Mouse (Mus musculus) frontal cortex, adult (tissue): ENCODE data around the gene Pym1.
A peak's percentile ranks its signal among the peaks of the same experiment; 100 is the strongest.
"Not testable (repeated sequence)": the region's sequence is repeated elsewhere in the genome, so short reads cannot be mapped to it uniquely, and the experiment has no call there.

Experiments
- ATAC-seq: cut with Nextera tagmentation; 2 replicates; pipeline ENCODE4 v1.9.2; 2017; ENCODE audit warnings: mild to moderate bottlenecking, moderate library complexity, mixed read lengths; ENCODE audit not compliant: low TSS enrichment

The Pym1 gene

GRCm38 (mm10) chr10:128747646-128748251 is at the start of gene Pym1:
Gene Pym1, plus strand, starts transcription at chr10:128747889.
- ATAC-seq: peak; percentile 35

GRCm38 (mm10) chr10:128699006-128699405 is 48.7 kb upstream of the Pym1 start:
- ATAC-seq: no peak

GRCm38 (mm10) chr10:128699611-128700010 is 48.1 kb upstream of the Pym1 start:
- ATAC-seq: no peak

GRCm38 (mm10) chr10:128700712-128701111 is 47.0 kb upstream of the Pym1 start:
- ATAC-seq: no peak

GRCm38 (mm10) chr10:128702328-128703007 is 45.2 kb upstream of the Pym1 start:
- ATAC-seq: no peak

GRCm38 (mm10) chr10:128703895-128704294 is 43.8 kb upstream of the Pym1 start, which contains the start of gene Pmel:
Gene Pmel, plus strand, starts transcription at chr10:128704195.
- ATAC-seq: no peak

GRCm38 (mm10) chr10:128704491-128705316 is 43.0 kb upstream of the Pym1 start, which contains the start of gene Cdk2:
Gene Cdk2, minus strand, starts transcription at chr10:128705031.
- ATAC-seq: peak; percentile 93

- ATAC-seq: no peak
Measured at GRCm38 (mm10) chr10:128705317-128705693, 42.4 kb upstream of the Pym1 start.

- ATAC-seq: not testable (repeated sequence)
Measured at GRCm38 (mm10) chr10:128711318-128711717, 36.4 kb upstream of the Pym1 start.

GRCm38 (mm10) chr10:128715559-128716537 is 31.8 kb upstream of the Pym1 start:
- ATAC-seq: no peak

GRCm38 (mm10) chr10:128725466-128725865 is 22.2 kb upstream of the Pym1 start:
- ATAC-seq: not testable (repeated sequence)

GRCm38 (mm10) chr10:128728059-128728458 is 19.6 kb upstream of the Pym1 start:
- no peak for ATAC-seq

- peak; percentile 67 for ATAC-seq
Measured at GRCm38 (mm10) chr10:128731002-128731433, 16.7 kb upstream of the Pym1 start.

- no peak for ATAC-seq
Measured at GRCm38 (mm10) chr10:128731992-128732391, 15.7 kb upstream of the Pym1 start.

- peak; percentile 64 for ATAC-seq
Measured at GRCm38 (mm10) chr10:128737435-128737834, 10.3 kb upstream of the Pym1 start.

GRCm38 (mm10) chr10:128740296-128740695 is 7.4 kb upstream of the Pym1 start:
- ATAC-seq: no peak

- ATAC-seq: no peak
Measured at GRCm38 (mm10) chr10:128742616-128743015, 5.1 kb upstream of the Pym1 start.

- no peak for ATAC-seq
Measured at GRCm38 (mm10) chr10:128743235-128743634, 4.5 kb upstream of the Pym1 start.

- ATAC-seq: peak; percentile 32
Measured at GRCm38 (mm10) chr10:128743791-128744191, 3.9 kb upstream of the Pym1 start.

GRCm38 (mm10) chr10:128744211-128744610 is 3.5 kb upstream of the Pym1 start:
- ATAC-seq: no peak; the same call in 1 of the 2 replicates
